Mouse (Mus musculus): ENCODE measurements at regions not wholly inside any gene's neighbourhood (a gene's known extent, or its start where the extent isn't known, plus 50 kb on each side); places are given as distances from the start of the nearest gene placed in this dataset.

DNA sequence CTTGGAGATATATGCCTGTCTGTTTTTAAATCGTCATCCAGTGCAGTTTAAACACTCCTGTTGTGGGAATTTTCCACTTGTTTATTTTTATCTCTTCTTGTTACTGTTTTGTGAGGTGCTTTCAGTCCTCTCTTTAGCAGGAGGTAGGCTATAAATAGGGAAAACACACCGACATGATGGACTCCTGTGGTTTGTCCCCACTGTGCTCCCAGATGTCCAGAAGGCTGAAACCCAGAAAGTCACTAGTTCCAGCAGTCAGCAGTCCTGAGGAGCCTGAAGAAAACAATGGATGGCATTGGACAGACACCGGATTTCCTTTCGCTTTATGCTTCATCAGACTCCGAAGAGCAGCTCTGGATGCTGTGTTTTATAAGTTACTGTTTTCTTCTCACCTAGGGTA, 55.2 kb upstream of the Armh4 start:
- DNase-seq (ENCODE audit: extremely low spot score in 1 of 2, low spot score in 1 of 2), result no peak

DNA sequence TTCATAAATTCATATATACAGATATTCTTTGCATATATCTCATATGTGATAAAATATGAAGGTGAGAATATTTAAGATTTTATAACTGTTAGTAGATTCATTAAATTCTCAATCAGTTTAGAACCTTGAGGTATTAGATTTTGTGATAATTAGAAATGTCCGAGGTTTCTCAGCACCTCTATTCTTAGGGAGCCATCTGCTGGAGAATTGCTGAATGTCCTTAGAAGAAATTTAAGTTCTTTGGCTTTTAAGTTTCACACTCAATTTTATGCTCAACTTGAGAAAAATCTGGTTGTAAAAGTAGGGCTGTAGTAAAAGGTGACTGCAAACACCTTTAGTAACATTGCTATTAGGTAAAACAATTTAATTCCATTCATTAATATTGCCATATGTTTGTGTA, 51.5 kb upstream of the Armh4 start:
- peak in 1 of 2 experiments; percentile 42 for DNase-seq (ENCODE audit: extremely low spot score in 1 of 2, low spot score in 1 of 2)
